Mouse (Mus musculus): ENCODE measurements around the gene Tex37.
A peak's percentile ranks its signal among the peaks of the same experiment; 100 is the strongest.

The Tex37 gene

GRCm38 (mm10) chr6:70880714-70881304 is 37.9 kb downstream of the Tex37 start:
- DNase-seq (ENCODE audit: low spot score): peak; percentile 88

- no peak for DNase-seq (ENCODE audit: low spot score)
These were observed 43.7 kb downstream of the Tex37 start for GRCm38 (mm10) chr6:70875017-70875416.

DNA sequence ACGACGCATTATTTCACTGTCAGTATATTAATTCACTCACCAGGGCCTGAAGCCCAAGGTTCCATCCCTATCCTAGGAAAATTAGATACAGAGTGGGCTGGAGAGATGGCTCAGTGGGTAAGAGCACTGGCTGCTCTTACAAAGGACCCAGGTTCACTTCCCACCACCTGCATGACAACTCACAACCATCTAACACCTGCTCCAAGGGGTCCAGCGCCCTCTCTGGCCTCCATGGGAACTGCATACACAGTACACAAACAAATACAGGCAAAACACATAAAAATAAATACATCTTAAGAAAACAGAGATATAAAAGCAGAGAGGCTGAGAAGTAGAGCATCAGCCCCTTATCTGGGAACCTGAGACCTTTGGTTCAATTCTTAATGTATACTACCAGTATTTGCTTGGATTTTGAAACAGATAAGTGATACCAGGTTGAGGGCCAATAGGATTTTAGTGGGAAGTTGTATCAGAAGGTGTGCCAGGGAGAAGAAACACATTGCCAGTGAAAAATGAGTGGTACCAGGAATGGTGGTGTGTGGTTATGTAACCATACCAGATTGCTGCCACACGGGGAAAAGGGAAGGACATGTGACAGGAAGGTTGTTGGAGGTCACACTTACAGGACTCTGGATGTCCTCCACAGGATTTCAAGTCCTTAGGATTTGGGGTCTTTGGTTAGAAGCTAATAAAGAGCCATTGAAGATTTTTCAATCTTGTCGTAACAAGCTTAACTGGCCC is 44.5 kb downstream of the Tex37 start:
- no peak for DNase-seq (ENCODE audit: low spot score)

GRCm38 (mm10) chr6:70872570-70872969 is 46.2 kb downstream of the Tex37 start:
- no peak for DNase-seq (ENCODE audit: low spot score)

DNA sequence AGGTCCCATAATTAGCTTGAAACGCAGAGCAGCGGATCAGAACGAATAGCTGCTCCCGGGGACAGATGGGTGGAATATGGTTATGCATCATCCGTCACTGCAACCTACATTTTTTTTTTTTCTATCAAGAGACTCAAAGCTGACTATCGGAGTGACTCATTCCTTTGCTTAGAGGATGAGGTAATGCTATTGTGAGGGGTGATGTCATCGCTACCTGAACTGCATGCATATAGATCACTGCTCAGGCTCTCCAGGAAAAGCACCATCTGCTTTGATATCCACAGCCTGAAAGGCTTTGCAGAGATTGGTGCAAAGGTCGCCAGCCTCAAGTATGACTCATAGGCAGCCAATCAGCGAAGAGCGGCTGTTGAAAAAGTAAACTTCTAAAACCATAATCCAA is 46.6 kb downstream of the Tex37 start:
- DNase-seq (ENCODE audit: low spot score): no peak

- no peak for DNase-seq (ENCODE audit: low spot score)
These were observed 47.2 kb downstream of the Tex37 start for GRCm38 (mm10) chr6:70871511-70871980.

DNA sequence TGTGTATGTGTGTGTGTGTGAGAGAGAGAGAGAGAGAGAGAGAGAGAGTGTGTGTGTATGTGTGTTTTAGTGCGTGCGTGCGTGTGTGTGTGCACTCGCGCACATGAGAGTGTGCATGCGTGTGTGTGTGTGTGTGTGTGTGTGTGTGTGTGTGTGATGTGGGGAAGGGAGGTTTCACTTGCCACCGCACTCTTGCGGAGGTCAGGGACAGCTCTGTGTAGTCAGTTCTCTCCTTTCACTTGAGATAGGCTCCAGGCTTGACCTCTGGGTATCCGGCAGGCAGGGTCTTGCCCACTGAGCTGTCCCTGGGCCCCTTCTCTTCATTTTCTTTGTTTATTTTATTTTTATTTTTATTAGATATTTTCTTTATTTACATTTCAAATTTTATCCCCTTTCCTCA is 51.4 kb downstream of the Tex37 start:
- no peak for DNase-seq (ENCODE audit: low spot score)

DNA sequence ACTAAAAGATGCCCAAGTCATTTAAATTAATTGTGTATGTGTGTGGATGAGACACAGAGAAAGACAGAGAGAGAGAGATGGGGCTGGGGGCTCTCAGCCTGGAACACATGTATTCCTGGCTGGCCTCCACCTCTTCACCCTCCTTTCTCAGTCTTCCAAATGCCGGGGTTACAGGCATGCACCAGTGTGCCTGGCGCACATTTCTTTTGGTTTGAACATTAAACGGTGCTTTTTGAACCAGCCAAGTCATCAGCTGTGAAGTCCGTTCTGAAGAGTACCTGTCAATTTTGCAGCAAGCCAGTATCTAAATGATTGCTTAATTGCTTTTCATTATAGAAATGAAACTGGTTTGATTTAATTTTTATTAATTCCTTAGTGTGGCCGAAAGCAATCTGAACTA is 52.0 kb downstream of the Tex37 start:
- no peak for DNase-seq (ENCODE audit: low spot score)

- DNase-seq (ENCODE audit: low spot score): no peak
These were observed 54.4 kb downstream of the Tex37 start for GRCm38 (mm10) chr6:70864285-70864684.

Data from layer of hippocampus, adult 9-10 months (tissue).